Mouse (Mus musculus) kidney, postnatal 25 days (tissue): ENCODE measurements around the gene Zfc3h1.

Source experiments
- DNase-seq, 2 experiments: peaks; one replicate each; pipeline ENCODE4 v3.0.0; 2021; ENCODE audit warnings: mixed read lengths in 2 of 2

Gene Zfc3h1

DNA sequence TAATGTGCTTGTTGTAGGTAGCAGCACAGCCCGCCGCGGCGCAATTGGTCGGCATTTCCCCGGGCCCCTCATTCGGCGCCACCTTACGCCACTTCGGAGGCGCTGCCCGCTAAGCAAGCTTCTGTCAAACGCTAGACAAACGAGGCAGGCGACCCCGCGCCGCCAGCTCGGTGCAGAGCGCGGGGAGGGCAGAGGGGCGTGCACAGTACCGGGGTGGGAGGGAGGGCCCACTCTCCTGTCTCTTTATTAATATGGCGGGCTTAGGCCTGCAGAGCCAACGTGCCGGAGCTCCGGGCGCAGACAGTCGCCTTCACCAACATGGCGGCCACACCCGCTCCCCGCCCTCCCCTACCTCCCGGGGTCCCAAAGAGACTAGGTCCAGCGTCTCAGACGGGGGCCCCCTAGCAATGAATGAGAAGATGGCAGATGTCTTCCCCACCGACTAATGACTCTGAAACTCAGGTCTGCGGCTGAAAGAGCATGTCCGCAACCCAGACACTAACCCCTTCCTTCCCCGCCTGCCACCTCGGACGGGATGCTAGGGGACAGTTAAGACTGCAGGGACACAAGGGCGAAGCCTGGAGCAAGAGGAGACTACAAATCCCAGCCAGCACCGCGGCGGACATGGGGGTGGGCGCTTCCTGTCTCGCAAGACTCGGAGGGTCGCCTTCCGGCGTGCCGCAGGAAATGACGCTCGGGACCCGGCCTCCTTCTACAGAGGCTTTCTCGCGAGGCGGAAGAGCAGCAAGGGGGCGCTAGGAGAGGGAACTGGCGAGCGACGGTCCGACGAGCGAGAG lies at the start of gene Zfc3h1, which contains the start of gene Thap2:
Zfc3h1 (plus strand) TSS at position 739 of the 797 bp plus-strand sequence.
Thap2 (minus strand) TSS at position 223 of the 797 bp plus-strand sequence.
- peak; percentile 98 to 100 for DNase-seq

DNA sequence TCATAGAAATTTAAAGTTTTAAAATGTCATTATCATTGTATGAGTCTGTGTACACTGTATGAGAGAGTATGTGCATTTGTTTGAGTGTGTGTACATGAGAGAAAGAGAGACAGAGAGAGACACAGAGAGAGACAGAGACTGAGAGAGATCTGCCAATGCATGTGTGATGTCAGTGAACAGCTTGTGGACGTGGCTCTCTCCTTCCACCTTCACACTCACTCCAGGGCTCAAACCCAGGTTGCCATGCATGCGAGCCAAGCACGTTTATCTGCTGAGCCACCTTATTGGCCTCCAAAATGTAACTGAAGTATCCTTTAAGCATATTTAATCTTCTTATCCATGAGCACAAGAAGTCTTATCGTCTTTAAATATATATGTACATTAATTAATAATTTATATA lies 47.9 kb upstream of the Zfc3h1 start:
- DNase-seq: no peak

DNA sequence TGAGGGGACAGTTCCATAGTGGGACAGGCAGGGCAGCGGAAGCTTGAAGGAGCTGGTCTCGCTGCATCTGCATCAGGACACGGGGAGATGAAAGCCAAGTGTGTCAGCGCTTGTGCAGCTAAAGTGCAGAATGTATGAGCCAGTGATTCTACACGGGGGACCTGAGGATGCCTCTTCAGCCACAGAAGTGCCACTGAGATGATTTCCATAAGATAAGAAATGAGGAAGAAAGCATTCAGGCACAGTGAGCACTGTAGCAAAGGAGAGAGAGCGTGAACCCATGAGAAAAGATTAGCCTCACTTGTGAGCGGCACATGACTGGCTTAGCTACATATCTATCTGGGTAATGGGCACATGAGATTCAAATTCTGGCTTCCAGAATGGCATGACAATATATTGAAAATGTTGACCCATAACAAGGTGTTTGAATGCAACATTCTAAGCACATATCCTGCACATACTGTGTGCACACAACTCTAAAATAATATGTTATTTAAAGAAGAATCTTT lies 44.9 kb upstream of the Zfc3h1 start:
- DNase-seq: no peak

DNA sequence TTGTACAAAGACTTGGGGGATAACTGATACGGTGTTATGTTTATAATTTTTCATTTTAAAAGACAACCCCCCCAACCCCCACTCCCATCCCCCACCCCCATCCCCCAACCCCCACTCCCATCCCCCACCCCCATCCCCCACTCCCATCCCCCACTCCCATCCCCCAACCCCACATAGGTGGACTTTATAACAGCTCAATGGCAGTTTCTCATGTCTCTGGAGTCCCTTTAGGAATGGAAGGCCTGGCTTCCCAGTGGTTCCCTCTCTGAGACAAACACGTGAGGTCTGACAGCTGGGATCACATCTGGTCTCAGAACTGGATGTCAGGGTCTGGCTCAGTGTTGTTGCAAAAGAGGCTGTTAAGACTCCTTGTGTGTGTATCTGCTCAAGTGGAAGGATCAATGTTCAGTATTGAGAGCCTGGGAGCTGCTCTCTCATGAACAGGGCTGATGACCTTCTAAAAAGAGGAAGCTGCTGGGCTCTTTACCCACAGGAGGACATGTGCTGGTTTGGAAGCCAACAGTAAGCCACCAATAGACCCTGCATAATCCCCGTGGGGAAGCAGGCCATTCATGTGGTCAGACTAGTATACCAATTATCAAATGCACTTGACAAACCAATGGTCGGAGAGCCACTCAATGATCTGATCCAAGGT lies 41.9 kb upstream of the Zfc3h1 start:
- DNase-seq: no peak

DNA sequence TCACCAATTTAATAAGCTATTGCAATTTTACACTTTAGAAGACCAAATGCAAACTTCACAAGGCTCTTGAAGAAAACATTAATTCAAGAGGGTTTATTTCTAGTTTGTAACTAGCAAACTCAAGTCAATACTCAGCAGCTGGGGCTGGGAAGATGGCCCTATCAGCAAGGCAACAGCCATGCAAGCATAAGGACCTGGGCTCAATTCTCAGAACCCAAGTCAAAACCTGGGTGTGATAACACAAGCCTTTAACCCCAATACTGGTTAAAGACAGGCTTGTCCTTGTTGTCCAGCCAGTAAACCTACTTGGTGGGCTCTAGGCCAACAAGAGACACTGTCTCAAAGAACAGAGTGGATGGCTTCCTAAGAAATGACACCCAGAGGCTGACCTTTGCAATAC lies 38.3 kb upstream of the Zfc3h1 start:
- no peak for DNase-seq

DNA sequence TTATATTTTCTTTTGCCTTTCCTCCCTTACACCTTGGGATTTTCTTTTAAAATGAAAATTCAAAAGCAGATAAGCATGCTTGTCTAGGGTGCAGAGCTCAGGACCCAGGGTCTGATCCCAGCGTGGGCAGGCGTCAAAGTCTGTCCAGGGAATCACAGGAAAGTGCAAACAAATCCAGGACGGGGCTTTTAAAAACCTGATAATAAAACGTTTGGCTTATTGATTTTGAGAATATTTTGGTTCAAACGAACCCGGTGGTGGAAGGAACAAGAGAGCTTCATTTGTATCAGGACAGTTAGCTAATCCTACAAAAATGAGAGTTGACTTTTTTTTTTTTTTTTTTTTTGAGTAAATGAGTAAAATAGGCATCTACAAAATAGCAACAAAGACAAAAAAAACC lies 36.6 kb upstream of the Zfc3h1 start:
- no peak for DNase-seq

DNA sequence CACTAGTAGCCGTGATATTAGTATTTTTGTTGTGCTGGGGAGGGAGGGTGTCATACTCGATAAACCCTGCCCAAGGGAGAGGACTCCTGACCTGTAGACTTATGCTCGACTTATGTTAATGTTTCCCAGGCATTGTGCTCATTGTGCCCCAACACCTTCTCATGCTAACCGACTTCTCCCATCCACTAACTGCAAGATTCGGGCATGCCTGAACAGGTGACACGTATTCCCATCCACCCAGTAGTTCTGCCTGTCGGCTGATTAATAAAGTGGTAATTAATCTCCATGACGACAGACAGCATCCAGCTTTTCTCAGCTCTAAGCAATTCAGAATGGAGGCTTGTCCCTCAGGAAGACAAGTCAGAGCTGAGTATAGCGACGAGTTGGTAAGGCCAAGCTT lies 35.7 kb upstream of the Zfc3h1 start:
- peak in 1 of 2 experiments; percentile 47 for DNase-seq

DNA sequence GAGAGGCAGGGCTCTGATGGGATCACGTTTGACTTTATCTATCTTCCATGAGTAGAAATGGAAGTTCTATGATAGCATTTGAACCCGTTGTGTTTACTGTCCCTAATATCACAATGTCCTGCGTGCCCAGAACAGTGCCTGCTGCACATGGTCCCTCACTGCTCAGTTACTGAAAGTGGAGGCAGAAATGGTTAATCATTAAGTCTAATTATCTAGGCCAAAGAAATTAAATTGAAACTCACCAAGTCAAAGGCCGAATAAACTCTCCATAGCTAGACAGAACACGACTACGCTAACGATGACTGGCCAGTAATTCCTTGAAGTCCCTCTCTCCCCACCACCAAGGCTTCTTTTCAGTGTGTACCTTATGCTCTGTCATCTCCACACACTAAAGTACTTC lies 35.2 kb upstream of the Zfc3h1 start:
- DNase-seq: peak; percentile 40 to 61

DNA sequence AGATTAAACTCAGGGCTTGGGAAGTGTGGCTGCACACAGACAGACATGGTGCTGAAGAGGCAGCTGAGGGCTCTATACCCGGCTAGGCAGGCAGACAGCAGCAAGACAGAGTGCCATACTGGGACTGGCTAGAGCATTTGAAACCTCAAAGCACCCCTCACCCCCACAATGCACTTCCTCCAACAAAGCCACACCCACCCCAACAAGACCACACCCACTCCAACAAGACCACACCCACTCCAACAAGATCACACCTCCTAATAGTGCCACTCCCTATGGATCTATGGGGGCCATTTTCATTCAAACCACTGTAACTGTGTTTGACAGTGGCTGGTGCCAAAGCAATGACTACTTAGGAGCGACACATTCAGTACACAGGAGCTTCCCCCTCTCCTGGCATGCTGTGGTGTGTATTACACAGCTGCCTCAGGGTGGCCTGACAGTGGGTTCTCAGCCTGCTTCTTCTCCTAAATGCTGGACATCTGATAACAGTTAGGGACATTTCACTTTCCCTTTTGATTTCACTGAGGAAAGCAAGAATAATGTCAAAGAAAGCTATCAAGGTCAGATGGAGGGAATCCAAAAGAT lies 33.9 kb upstream of the Zfc3h1 start:
- DNase-seq: no peak

DNA sequence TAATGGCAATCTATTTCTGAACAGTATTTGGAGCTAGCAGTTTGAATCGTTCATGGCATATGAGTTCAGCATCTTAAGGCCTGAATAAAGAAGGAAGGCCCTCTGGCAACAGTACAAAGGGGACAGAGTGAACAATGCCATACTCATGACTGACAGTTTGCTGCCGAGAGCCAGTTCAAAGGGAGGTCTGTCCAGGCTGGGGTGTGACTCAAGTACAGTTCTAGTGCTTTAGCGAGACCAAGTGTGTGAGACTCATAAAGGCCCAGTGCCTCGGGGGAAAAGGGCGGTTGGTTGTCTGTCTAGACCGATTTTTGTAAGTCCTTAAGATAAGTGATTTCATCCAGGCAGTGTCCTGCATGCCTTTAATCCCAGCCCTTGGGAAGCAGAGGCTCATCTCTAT lies 30.2 kb upstream of the Zfc3h1 start:
- DNase-seq: no peak

DNA sequence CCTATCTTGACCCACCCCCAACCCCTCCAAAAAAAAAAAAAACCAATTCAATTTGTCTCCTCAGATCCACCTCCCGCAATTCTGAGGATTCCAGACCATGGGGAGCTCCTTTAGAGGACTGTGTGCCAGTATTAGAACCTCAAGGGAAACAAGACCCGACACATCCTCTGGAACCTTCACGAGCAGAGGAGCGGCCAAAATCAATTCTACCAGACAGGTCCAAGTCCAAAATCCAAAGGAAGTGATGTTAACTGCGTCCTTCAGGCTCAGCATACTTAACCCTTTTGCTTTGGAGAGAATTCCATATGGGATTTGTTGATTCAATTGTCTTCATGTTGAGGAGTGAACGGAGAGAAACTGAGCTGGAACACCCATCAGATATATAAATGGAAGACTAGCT lies 29.7 kb upstream of the Zfc3h1 start:
- no peak for DNase-seq

DNA sequence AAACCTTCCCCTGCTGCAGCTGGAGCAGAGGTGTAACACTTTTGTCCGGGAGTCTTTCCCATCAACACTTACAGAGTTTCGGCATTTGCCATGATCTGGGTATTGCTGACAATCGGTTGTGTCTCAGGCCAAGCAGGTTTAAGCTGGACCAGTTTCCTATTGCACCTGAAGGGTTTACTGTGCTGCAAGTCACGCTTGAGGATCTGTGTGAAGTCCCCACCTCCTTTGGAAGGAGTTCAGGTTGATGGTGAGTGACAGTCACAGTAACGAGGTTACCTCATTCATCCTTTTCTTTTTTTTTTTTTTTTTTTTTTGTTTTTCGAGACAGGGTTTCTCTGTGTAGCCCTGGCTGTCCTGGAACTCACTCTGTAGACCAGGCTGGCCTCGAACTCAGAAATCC lies 28.7 kb upstream of the Zfc3h1 start:
- DNase-seq: no peak

DNA sequence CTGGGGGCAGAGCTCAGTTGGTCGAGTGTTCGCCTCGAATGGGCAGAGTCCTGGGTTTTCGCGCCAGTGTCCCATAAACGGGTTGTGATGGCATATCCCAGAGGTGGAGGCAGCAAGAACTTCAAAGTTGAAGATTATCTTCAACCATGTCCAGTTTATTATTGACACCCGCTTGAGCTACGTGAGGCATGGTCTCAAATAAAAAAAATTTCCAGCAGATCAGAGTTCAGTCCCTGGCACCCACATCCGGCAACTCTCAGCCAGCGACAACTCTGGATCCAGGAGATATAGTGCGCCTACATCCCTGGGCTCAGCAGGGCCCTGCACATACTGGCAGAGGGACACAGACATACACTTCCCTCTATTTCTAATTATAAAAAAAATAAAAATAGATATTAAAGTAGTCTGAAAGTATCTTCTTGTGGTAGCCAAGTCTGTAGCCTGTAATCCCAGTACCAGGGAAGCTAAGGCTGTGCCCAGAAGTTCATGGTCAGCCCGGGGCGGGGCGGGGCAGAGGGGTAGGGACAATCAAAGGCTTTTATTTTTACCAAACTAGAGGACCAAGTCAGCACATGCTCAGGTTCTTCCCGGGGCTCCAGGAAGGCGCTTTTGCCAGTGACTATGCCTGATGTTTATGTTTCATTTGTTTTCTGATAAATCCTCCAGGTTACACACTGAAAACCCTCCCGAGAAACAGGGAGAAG lies 26.4 kb upstream of the Zfc3h1 start:
- peak; percentile 28 to 50 for DNase-seq

DNA sequence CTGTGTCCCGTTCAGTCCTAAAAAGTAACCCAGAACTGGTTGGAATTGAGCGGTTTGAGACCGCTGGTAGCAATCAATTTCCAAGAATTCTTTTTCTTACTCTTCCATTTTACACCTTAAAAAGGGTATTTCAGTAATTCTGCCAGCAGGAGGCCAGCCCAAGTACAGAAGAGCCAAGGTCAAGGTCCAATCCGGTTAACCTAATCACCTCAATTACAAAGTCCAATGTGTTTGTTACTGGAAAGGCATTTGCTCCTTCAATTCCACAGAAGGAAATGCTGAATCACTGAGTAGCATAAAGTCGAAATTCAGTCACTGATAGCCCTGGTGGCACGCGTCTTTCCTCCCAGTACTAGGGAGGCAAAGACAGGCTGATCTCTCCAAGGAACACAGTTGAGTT lies 25.7 kb upstream of the Zfc3h1 start:
- DNase-seq: peak; percentile 69 to 73

DNA sequence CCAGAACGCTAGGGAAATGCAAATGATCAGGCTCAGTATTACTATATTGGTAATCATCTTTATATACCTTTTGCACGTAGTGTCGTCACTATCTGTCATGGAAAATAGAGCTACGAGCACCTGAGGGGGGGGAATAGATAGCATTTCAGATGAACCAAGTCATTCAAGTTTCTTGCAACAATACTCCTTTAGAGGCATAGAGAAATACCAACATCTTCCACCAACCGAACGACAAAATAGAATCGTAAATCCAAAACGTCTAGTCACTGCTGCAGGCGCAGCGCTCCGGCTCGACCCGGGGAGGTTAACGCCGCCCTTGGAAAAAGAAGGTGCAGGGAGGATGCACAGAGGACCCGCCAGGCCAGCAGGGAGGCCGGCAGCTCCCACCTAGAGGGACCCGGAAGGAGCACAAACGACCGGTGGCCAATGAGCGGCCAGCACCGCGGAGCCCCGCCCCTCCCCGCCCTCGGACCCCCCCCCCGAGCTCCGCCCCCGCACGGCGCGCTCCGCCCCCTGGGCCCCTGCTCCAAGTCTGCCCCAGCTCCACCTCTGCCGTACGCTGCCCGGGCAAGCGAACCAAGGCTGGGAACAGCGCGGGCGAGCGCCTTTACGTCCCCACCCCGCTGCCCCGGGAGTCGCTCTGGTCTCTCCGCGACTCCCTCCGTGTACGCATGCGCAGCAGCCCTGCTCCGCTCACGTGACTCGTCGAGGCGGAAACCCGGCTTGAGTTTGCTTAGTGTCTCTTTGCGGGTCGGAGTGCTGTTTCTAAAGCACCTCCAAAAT lies 22.7 kb upstream of the Zfc3h1 start, which contains the start of gene Tmem19:
Tmem19 (minus strand) TSS at position 662 of the 783 bp plus-strand sequence.
- DNase-seq: peak; percentile 97 to 99

DNA sequence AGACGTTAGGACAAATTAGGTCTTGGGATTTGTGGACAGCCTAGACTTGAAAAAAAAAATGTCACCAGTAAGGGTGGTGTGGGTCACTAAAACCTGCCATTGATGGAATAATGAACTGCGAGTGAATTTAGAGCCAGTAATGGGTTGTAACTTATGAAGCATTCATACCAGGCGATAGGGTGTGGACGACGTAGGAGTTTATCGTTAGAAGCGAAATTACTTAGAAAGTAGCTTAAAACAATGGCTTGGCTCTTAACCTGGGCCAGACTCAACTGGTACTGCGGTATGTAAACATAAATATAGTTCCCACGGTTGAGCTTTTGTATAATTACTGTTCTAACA lies 22.2 kb upstream of the Zfc3h1 start:
- no peak for DNase-seq

DNA sequence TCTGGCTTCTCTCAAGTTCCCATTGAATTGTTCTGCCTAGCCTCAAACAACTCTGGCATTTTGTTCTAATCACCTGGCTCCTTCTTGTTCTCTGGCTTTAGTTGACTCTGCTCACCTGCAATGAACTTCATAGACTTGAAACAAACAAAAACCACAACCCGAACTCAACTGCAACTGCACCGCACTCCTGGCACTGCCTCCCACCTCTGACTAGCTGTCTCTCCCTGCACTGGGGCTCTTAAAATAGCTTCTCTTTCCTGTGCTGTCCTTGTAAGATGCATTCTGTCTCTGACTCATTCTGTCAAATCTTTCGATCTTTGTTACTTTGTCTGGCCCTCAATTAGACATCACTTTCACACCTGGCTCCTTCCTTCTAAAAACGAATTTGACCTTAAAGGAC lies 21.6 kb upstream of the Zfc3h1 start:
- no peak for DNase-seq

DNA sequence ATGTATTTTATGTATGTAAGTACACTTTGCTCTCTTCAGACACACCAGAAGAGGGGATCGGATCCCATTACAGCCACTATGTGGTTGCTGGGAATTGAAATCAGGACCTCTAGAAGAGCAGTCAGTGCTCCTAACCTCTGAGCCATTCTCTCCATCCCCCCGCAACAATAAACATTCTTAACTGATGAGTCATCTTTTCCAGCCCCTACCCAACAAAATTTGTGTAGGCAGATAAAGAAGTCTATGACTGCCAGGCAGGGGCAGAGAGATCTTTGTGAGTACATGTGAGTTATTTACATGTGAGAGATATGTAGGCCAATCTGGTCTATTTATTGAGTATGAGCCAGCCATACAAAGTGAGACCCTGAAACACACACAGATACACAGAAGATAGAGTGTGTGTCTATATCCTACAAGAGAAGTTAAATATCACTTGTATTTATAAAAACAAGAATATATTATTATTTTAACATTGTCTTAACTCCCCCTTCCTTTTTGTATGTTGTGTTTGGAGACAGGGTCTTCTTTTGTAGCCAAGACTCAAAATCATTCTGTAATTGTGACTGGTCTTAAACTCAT lies 3.2 kb upstream of the Zfc3h1 start:
- no peak for DNase-seq

DNA sequence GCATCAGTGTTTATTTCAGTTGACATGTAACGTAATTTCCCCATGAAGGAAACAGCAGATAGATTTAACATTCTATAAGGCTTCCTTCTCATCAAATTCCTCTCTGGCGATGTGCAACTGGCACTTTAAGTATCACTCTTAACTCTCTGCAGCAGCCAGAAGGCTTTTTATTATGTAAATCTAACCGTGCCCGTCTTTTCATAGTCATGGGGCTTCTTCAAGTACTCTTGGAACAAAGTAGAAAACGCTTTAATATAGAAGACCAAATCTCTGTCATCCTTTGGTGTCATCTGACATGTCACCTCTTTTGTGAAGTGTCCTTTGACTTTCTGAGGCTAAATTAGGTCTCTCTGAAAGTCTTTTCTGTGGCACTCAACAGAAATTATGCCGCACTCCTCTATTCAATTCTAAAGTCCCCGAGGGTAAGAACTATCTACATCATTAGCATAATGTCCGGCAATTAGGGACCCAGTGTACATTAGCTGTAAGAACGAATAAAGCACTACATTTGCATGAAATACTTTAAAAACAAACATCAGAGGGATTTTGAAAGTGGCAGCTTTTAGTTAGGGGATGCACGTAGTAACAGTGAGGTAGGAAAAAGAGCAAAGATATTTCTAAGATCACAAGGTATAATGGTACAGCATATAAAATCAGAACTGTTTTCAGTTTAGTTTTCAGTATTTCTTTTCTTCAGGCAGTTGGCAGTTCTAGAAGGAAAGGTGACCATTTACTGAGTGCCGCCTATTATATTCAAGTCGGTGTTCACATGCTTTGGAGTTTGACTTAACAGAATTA lies 1.7 kb upstream of the Zfc3h1 start:
- DNase-seq: no peak

DNA sequence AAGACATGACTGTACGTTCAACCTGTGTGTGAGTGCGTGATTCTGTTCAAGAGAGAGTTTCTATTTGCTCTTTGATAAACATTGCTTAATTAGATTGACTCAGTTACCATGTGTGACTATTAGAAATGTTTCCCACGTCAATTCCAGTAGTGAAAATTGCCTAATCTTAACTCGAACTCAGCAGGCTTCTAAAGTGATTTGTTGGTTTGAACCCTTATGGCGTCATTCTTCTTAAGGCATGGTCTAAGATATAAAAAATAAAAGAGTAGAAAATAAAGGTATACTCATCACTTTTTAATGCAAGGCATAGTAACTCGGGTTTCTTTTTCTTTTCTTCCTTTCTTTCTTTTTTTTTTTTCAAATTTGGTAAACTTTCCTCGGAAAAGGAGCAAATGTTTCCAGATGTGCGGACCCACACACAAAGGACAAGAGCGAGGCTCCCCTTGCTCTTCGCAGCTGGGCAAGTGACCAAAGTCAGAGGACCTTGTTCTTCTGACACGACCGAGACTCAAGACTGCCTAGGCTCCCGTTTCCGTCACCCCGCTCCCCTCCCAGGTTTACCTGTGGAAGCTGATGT lies 1.0 kb upstream of the Zfc3h1 start:
- DNase-seq: no peak
